Mouse (Mus musculus): ENCODE data around the gene Lurap1. TPM values are rescaled to one million over a fixed set of nuclear protein-coding genes. Genes with fewer than 3 reads are reported as not detected.

The Lurap1 gene
- polyA plus RNA-seq (2014; fragmentation: Illumina TruSeq; extraction: RNeasy Lipid Tissue Mini Kit (QIAGEN cat#74804); ENCODE audit: low read depth, low replicate concordance), result 7.9 TPM

GRCm38 (mm10) chr4:116151238-116151637 is at the start of gene Lurap1:
Gene Lurap1, minus strand, starts transcription at chr4:116151338.

GRCm38 (mm10) chr4:116173072-116173471 is 21.9 kb upstream of the Lurap1 start, which contains the start of the genes 1700042G07Rik and Gm49337:
Gene 1700042G07Rik, plus strand, starts transcription at chr4:116173372.
Gene Gm49337, plus strand, starts transcription at chr4:116173384.

GRCm38 (mm10) chr4:116167404-116167803 is 16.3 kb upstream of the Lurap1 start, which contains the start of gene Tspan1:
Gene Tspan1, minus strand, starts transcription at chr4:116167601.

GRCm38 (mm10) chr4:116123602-116124519 is 27.3 kb downstream of the Lurap1 start, which contains the start of the genes Rad54l and Pomgnt1:
Gene Rad54l, minus strand, starts transcription at chr4:116123690.
Gene Pomgnt1, plus strand, starts transcription at chr4:116123840.

Other genes starting within 250 kb of the Lurap1 start
- not detected for gene Dmbx1, start 211.4 kb downstream of the Lurap1 start, polyA plus RNA-seq (2014; fragmentation: Illumina TruSeq; extraction: RNeasy Lipid Tissue Mini Kit (QIAGEN cat#74804); ENCODE audit: low read depth, low replicate concordance)
- gene Faah, start 133.4 kb downstream of the Lurap1 start, polyA plus RNA-seq (2014; fragmentation: Illumina TruSeq; extraction: RNeasy Lipid Tissue Mini Kit (QIAGEN cat#74804); ENCODE audit: low read depth, low replicate concordance), result 6.9 TPM
- gene Nsun4, start 97.5 kb downstream of the Lurap1 start, polyA plus RNA-seq (2014; fragmentation: Illumina TruSeq; extraction: RNeasy Lipid Tissue Mini Kit (QIAGEN cat#74804); ENCODE audit: low read depth, low replicate concordance), result 13.9 TPM
- 464 TPM for gene Uqcrh, start 76.3 kb downstream of the Lurap1 start, polyA plus RNA-seq (2014; fragmentation: Illumina TruSeq; extraction: RNeasy Lipid Tissue Mini Kit (QIAGEN cat#74804); ENCODE audit: low read depth, low replicate concordance)
- gene Lrrc41, start 76.1 kb downstream of the Lurap1 start, polyA plus RNA-seq (2014; fragmentation: Illumina TruSeq; extraction: RNeasy Lipid Tissue Mini Kit (QIAGEN cat#74804); ENCODE audit: low read depth, low replicate concordance), result 5.3 TPM
- gene Rad54l, start 27.6 kb downstream of the Lurap1 start, polyA plus RNA-seq (2014; fragmentation: Illumina TruSeq; extraction: RNeasy Lipid Tissue Mini Kit (QIAGEN cat#74804); ENCODE audit: low read depth, low replicate concordance), result 0.36 TPM
- 9.1 TPM for gene Pomgnt1, start 27.5 kb downstream of the Lurap1 start, polyA plus RNA-seq (2014; fragmentation: Illumina TruSeq; extraction: RNeasy Lipid Tissue Mini Kit (QIAGEN cat#74804); ENCODE audit: low read depth, low replicate concordance)
- gene Tspan1, start 16.3 kb upstream of the Lurap1 start, polyA plus RNA-seq (2014; fragmentation: Illumina TruSeq; extraction: RNeasy Lipid Tissue Mini Kit (QIAGEN cat#74804); ENCODE audit: low read depth, low replicate concordance), result 75.4 TPM
- not detected for gene 1700042G07Rik, start 22.0 kb upstream of the Lurap1 start, polyA plus RNA-seq (2014; fragmentation: Illumina TruSeq; extraction: RNeasy Lipid Tissue Mini Kit (QIAGEN cat#74804); ENCODE audit: low read depth, low replicate concordance)
- not detected for gene Gm49337, start 22.0 kb upstream of the Lurap1 start, polyA plus RNA-seq (2014; fragmentation: Illumina TruSeq; extraction: RNeasy Lipid Tissue Mini Kit (QIAGEN cat#74804); ENCODE audit: low read depth, low replicate concordance)
- 26.2 TPM for gene Pik3r3, start 70.3 kb upstream of the Lurap1 start, polyA plus RNA-seq (2014; fragmentation: Illumina TruSeq; extraction: RNeasy Lipid Tissue Mini Kit (QIAGEN cat#74804); ENCODE audit: low read depth, low replicate concordance)